Mouse (Mus musculus): ENCODE results near the gene B230217C12Rik. TPM values are rescaled to one million over a fixed set of nuclear protein-coding genes. Genes with fewer than 3 reads are reported as not detected.
"Not testable (repeated sequence)": the region's sequence is repeated elsewhere in the genome, so short reads cannot be mapped to it uniquely, and the experiment has no call there.

The B230217C12Rik gene
- polyA plus RNA-seq, 1 experiment from 2014 or later: 8.3 TPM

GRCm38 (mm10) chr11:97836541-97836940, 4.0 kb upstream of the B230217C12Rik start:
- Histone ChIP-seq H3K27ac (ENCODE audit: low read length) (no peak overlapping the region), H3K27me3 (ENCODE audit: control insufficient read depth, insufficient read depth, low read length) (no peaks in the 10 kb centered on the region), H3K9me3 (ENCODE audit: control insufficient read depth, low read depth, low read length) (no peaks in the 10 kb centered on the region), H3K4me2 (replicated peaks; ENCODE audit: low read depth, low read length) (no peak overlapping the region), H3K36me3 (ENCODE audit: control insufficient read depth, insufficient read depth, low read length) (peaks cover 55% of the 10 kb centered on the region), H3K4me3 (ENCODE audit: low read depth, low read length) (no peak overlapping the region), H3K9ac (replicated peaks; ENCODE audit: low read depth, low read length) (no peak overlapping the region), H3K4me1 (ENCODE audit: control insufficient read depth, insufficient read depth, low read length) (peaks cover 5% of the 10 kb centered on the region; the same call in 1 of the 2 replicates)
- no peak for ATAC-seq (ENCODE audit: insufficient number of reproducible peaks, insufficient read depth, low FRiP score, low read depth)
- 62% methylated on average over 8 of the region's 8 CpGs for WGBS

- not testable (repeated sequence) for H3K4me3 ChIP-seq (ENCODE audit: low read depth, low read length); ATAC-seq (ENCODE audit: insufficient number of reproducible peaks, insufficient read depth, low FRiP score, low read depth); H3K9me3 ChIP-seq (ENCODE audit: control insufficient read depth, low read depth, low read length); H3K4me1 ChIP-seq (ENCODE audit: control insufficient read depth, insufficient read depth, low read length); H3K4me2 ChIP-seq (replicated peaks; ENCODE audit: low read depth, low read length); H3K27me3 ChIP-seq (ENCODE audit: control insufficient read depth, insufficient read depth, low read length); H3K9ac ChIP-seq (replicated peaks; ENCODE audit: low read depth, low read length); H3K27ac ChIP-seq (ENCODE audit: low read length)
- WGBS: 79% methylated on average over 9 of the region's 9 CpGs
- H3K36me3 ChIP-seq (ENCODE audit: control insufficient read depth, insufficient read depth, low read length): peaks cover 55% of the 10 kb centered on the region
Measured at GRCm38 (mm10) chr11:97837051-97837450, 3.5 kb upstream of the B230217C12Rik start.

- no peak overlapping the region for H3K4me2 ChIP-seq (replicated peaks; ENCODE audit: low read depth, low read length)
- 68% methylated on average over 7 of the region's 7 CpGs for WGBS
- peaks cover 49% of the 10 kb centered on the region for H3K36me3 ChIP-seq (ENCODE audit: control insufficient read depth, insufficient read depth, low read length)
- ATAC-seq (ENCODE audit: insufficient number of reproducible peaks, insufficient read depth, low FRiP score, low read depth): no peak
- no peak overlapping the region for H3K27ac ChIP-seq (ENCODE audit: low read length)
- H3K27me3 ChIP-seq (ENCODE audit: control insufficient read depth, insufficient read depth, low read length): no peaks in the 10 kb centered on the region
- no peaks in the 10 kb centered on the region for H3K9me3 ChIP-seq (ENCODE audit: control insufficient read depth, low read depth, low read length)
- H3K9ac ChIP-seq (replicated peaks; ENCODE audit: low read depth, low read length): no peak overlapping the region
- H3K4me3 ChIP-seq (ENCODE audit: low read depth, low read length): no peak overlapping the region
- H3K4me1 ChIP-seq (ENCODE audit: control insufficient read depth, insufficient read depth, low read length): peaks cover 5% of the 10 kb centered on the region; the same call in 1 of the 2 replicates
Measured at GRCm38 (mm10) chr11:97837641-97838149, 2.9 kb upstream of the B230217C12Rik start.

GRCm38 (mm10) chr11:97838779-97839440, 1.7 kb upstream of the B230217C12Rik start:
- no peak overlapping the region for H3K9ac ChIP-seq (replicated peaks; ENCODE audit: low read depth, low read length)
- peaks cover 5% of the 10 kb centered on the region; the same call in 1 of the 2 replicates for H3K4me1 ChIP-seq (ENCODE audit: control insufficient read depth, insufficient read depth, low read length)
- ATAC-seq (ENCODE audit: insufficient number of reproducible peaks, insufficient read depth, low FRiP score, low read depth): no peak
- no peak overlapping the region for H3K4me3 ChIP-seq (ENCODE audit: low read depth, low read length)
- 0 out of 2 replicates have a peak overlapping the region, but pooled peaks have one; percentile 15 for H3K27ac ChIP-seq (ENCODE audit: low read length)
- no peaks in the 10 kb centered on the region for H3K27me3 ChIP-seq (ENCODE audit: control insufficient read depth, insufficient read depth, low read length)
- no peaks in the 10 kb centered on the region for H3K9me3 ChIP-seq (ENCODE audit: control insufficient read depth, low read depth, low read length)
- WGBS: 28% methylated on average over 10 of the region's 10 CpGs
- peaks cover 38% of the 10 kb centered on the region for H3K36me3 ChIP-seq (ENCODE audit: control insufficient read depth, insufficient read depth, low read length)
- H3K4me2 ChIP-seq (replicated peaks; ENCODE audit: low read depth, low read length): no peak overlapping the region

DNA sequence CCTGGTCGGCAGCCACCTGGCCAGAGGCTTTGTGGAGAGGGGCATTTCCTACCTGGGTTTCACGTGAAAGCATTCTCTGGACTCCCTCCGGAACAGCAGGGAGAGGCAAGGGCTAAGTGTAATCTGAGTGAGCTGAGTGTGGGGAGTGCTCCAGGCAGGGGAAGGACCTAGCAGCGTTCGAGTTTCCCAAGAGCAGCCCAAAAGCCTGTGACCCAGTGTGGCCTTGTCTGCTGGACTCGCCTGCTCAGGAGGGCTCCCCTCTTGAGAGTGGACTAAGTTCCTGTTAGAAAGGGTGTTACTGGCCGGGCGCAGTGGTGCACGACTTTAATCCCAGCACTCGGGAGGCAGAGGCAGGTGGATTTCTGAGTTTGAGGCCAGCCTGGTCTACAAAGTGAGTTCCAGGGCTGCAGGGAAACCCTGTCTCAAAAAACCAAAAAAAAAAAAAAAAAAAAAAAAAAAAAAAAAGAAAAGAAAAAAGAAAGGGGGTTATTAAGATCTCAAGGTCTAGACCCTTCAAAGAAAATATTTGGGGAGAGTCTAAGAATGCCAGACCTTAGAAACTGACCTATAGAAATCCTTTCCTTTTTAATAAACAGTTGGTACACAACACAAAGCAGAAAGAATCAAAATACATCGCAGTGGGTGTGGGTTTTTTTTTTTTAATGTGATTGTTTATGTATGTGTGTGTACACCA, 992 bp upstream of the B230217C12Rik start:
- ATAC-seq (ENCODE audit: insufficient number of reproducible peaks, insufficient read depth, low FRiP score, low read depth): no peak
- no peaks in the 10 kb centered on the region for H3K9me3 ChIP-seq (ENCODE audit: control insufficient read depth, low read depth, low read length)
- H3K27me3 ChIP-seq (ENCODE audit: control insufficient read depth, insufficient read depth, low read length): no peaks in the 10 kb centered on the region
- H3K36me3 ChIP-seq (ENCODE audit: control insufficient read depth, insufficient read depth, low read length): peaks cover 31% of the 10 kb centered on the region
- no peak overlapping the region for H3K4me3 ChIP-seq (ENCODE audit: low read depth, low read length)
- peaks cover 5% of the 10 kb centered on the region; the same call in 1 of the 2 replicates for H3K4me1 ChIP-seq (ENCODE audit: control insufficient read depth, insufficient read depth, low read length)
- 0 out of 2 replicates have a peak overlapping the region, but pooled peaks have one; percentile 15 for H3K27ac ChIP-seq (ENCODE audit: low read length)
- 50% methylated on average over 11 of the region's 11 CpGs for WGBS
- H3K9ac ChIP-seq (replicated peaks; ENCODE audit: low read depth, low read length): no peak overlapping the region
- no peak overlapping the region for H3K4me2 ChIP-seq (replicated peaks; ENCODE audit: low read depth, low read length)

- H3K36me3 ChIP-seq (ENCODE audit: control insufficient read depth, insufficient read depth, low read length): peaks cover 26% of the 10 kb centered on the region
- H3K9ac ChIP-seq (replicated peaks; ENCODE audit: low read depth, low read length): no peak overlapping the region
- peak overlapping the region; percentile 42; the same call in 1 of the 2 replicates for H3K4me2 ChIP-seq (replicated peaks; ENCODE audit: low read depth, low read length)
- peaks cover 5% of the 10 kb centered on the region; the same call in 1 of the 2 replicates for H3K4me1 ChIP-seq (ENCODE audit: control insufficient read depth, insufficient read depth, low read length)
- ATAC-seq (ENCODE audit: insufficient number of reproducible peaks, insufficient read depth, low FRiP score, low read depth): no peak
- WGBS: 65% methylated on average over 2 of the region's 2 CpGs
- H3K4me3 ChIP-seq (ENCODE audit: low read depth, low read length): no peak overlapping the region; the same call in 1 of the 2 replicates
- no peak overlapping the region for H3K27ac ChIP-seq (ENCODE audit: low read length)
- no peaks in the 10 kb centered on the region for H3K27me3 ChIP-seq (ENCODE audit: control insufficient read depth, insufficient read depth, low read length)
- H3K9me3 ChIP-seq (ENCODE audit: control insufficient read depth, low read depth, low read length): no peaks in the 10 kb centered on the region
Measured at GRCm38 (mm10) chr11:97840135-97840490, 467 bp upstream of the B230217C12Rik start.

- Histone ChIP-seq H3K36me3 (ENCODE audit: control insufficient read depth, insufficient read depth, low read length) (peaks cover 18% of the 10 kb centered on the region), H3K4me3 (ENCODE audit: low read depth, low read length) (peak overlapping the region; percentile 36), H3K9ac (replicated peaks; ENCODE audit: low read depth, low read length) (peak overlapping the region; percentile 39; the same call in 1 of the 2 replicates), H3K27me3 (ENCODE audit: control insufficient read depth, insufficient read depth, low read length) (no peaks in the 10 kb centered on the region), H3K4me1 (ENCODE audit: control insufficient read depth, insufficient read depth, low read length) (peaks cover 5% of the 10 kb centered on the region; the same call in 1 of the 2 replicates), H3K9me3 (ENCODE audit: control insufficient read depth, low read depth, low read length) (no peaks in the 10 kb centered on the region), H3K27ac (ENCODE audit: low read length) (peak overlapping the region; percentile 46), H3K4me2 (replicated peaks; ENCODE audit: low read depth, low read length) (peak overlapping the region; percentile 42)
- 2% methylated on average over 22 of the region's 22 CpGs for WGBS
- ATAC-seq (ENCODE audit: insufficient number of reproducible peaks, insufficient read depth, low FRiP score, low read depth): peak; percentile 70; the same call in 1 of the 2 replicates
Measured at GRCm38 (mm10) chr11:97840991-97841661, 546 bp downstream of the B230217C12Rik start.

- Histone ChIP-seq H3K4me1 (ENCODE audit: control insufficient read depth, insufficient read depth, low read length) (peaks cover 5% of the 10 kb centered on the region; the same call in 1 of the 2 replicates), H3K4me3 (ENCODE audit: low read depth, low read length) (no peak overlapping the region), H3K4me2 (replicated peaks; ENCODE audit: low read depth, low read length) (peak overlapping the region; percentile 17; the same call in 1 of the 2 replicates), H3K27me3 (ENCODE audit: control insufficient read depth, insufficient read depth, low read length) (no peaks in the 10 kb centered on the region), H3K9me3 (ENCODE audit: control insufficient read depth, low read depth, low read length) (no peaks in the 10 kb centered on the region), H3K27ac (ENCODE audit: low read length) (no peak overlapping the region), H3K36me3 (ENCODE audit: control insufficient read depth, insufficient read depth, low read length) (peaks cover 9% of the 10 kb centered on the region), H3K9ac (replicated peaks; ENCODE audit: low read depth, low read length) (no peak overlapping the region)
- no peak for ATAC-seq (ENCODE audit: insufficient number of reproducible peaks, insufficient read depth, low FRiP score, low read depth)
- 49% methylated on average over 4 of the region's 4 CpGs for WGBS
Measured at GRCm38 (mm10) chr11:97842001-97842400, 1.4 kb downstream of the B230217C12Rik start.

Measured in stomach, embryonic 14.5 days (tissue).